Mouse (Mus musculus) erythroblast, embryonic 14.5 days (primary cell): Measurements from ENCODE around the gene Cd3g.

Experiments used
- GATA1 ChIP-seq: IDR thresholded peaks from 2 replicates; pipeline ENCODE4 v1.6.1; 2012; ENCODE audit warnings: low read length, inconsistent platforms, mixed read lengths
- TAL1 ChIP-seq: IDR thresholded peaks from 3 replicates; pipeline ENCODE4 v1.6.1; 2012; ENCODE audit warnings: low read length, inconsistent platforms, mixed read lengths

DNA sequence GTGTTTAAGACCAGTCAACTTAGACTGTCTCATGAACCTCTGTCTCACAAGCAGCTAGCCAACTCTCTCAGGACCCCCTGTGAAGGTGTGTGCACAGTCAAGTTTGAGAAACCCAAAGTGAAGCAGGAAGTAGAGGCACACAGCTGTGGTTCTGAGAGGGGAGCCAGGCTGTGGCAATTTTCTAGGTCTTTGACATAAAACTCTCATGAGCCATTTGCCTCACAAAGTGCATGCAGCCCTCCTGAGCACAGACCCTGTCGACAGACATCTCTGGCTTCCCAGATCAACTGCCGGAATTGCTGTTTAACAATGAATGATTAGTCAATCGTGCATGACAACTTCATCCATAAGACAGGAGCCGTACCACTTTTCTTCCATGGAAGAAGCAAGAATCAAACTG lies 28.1 kb upstream of the Cd3g start:
- no peak for TF ChIP-seq TAL1
- TF ChIP-seq GATA1, result no peak
